Mouse (Mus musculus): ENCODE data around the gene Mrps12.
A peak's percentile ranks its signal among the peaks of the same experiment; 100 is the strongest.

Gene Mrps12

GRCm38 (mm10) chr7:28758623-28759022 is 17.0 kb upstream of the Mrps12 start:
- no peak for DNase-seq

DNA sequence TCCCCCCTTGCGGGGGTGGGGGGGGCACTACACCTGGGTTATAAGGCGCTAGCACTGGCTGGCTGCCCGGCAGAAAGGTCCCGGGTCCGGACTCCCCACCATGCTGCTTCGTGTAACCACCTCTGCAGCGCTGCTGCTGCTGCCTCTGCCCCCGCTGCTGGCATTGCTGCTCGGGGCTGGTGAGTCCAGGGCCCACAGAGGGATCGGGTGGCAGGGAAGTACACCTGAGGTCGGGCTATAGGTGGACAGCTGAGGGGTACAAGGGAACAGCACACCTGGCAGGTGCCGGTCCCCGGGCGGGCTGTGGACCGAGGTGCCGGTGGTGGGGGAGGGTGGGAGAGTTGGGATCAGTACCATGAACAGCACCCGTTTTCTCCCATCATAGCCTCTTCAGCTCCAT is 14.5 kb upstream of the Mrps12 start, which contains the start of gene Ccer2:
Ccer2 (plus strand) TSS at position 96 of the 400 bp plus-strand sequence.
- DNase-seq, result no peak

GRCm38 (mm10) chr7:28749935-28750334 is 8.3 kb upstream of the Mrps12 start:
- DNase-seq, result no peak

DNA sequence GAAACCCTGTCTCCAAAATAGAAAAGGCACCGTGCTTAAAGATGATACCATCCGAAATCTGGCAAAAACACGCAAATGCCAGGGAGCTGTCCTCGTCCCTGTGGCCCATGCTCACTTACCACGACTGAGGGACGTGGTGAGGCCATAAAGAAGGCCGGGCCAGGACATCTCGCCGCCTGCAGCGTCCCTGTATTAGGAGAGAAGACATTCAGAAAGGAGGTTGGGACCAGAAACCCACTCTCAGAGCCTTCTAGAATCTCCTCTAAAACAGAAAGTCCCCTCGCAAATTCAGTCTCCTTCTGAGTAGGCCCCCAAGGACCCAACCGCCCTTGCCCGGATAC is 282 bp downstream of the Mrps12 start:
- DNase-seq, result no peak

- DNase-seq, result no peak
Measured at GRCm38 (mm10) chr7:28740949-28741348, 671 bp downstream of the Mrps12 start.

DNA sequence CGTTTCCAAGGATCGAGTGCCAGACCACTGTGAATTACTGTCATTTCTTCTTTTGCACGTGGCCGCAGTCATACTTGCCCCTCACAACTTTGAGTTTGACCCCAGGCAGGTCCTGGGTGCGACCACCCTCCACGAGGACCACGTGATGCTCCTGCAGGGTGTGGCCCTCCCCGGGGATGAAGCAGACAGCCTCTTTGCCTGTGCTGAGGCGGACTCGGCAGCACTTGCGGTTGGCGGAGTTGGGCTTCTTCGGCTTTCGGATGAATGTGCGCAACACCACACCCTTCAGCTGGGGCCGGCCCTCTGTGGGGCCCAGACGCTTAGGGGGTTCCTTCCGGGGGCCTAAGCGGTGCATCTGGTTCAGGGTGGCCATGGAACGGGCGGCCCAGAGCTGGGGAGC is 1.8 kb downstream of the Mrps12 start:
- DNase-seq, result peak; percentile 53

DNA sequence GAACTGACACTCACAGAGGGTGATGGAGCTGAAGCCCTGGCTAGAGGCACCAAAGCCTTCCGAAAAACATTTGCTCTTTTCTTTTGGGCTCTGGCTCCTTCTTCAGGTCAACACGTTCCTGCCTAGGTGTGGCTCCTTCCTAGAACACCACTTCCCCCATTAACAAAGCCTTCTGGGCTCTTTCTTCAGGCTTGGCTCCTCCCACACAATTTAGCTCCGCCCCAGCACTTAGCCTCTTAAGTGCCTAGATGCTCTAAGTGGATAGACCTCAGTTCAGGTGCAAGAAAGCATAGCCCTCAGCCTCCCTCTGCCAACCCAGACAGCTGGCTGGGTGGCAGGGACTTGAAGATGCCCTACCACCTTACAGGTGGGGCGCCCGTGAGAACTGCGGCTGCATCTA is 5.9 kb downstream of the Mrps12 start:
- DNase-seq, result no peak

GRCm38 (mm10) chr7:28733211-28733610 is 8.4 kb downstream of the Mrps12 start:
- no peak for DNase-seq

DNA sequence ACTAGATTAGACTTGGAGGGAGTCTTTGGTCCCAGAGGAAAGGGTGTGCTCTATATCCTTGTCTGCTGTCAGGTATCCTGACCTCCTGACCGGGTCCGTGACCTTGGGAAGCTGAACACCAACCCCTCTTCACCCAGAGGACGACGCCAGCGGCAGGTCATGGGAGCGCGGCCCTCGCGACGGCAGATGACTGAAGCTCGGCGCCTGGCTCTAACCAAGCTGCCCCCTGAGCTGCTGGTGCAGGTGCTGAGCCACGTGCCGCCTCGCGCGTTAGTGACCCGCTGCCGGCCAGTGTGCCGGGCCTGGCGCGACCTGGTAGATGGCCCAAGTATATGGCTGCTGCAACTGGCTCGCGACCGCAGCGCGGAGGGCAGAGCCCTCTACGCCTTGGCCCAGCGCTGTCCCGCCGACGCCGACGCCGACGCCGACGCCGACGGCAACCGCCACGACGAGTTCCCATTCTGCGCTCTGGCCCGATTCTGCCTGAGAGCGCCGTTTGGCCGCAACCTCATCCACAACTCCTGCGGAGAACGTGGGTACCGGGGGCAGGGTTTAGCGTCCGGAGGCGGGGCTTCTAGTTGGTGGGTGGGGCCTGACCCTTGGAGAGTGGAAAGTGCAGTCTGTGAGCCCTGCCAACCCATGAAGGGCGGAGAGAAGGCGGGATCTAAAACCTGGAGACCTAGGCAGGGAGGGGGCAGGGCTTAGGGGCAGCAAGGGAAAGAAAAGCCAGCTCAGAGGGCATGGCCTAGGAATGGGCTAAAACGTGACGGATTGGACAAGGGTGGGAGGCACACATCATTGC is 9.1 kb downstream of the Mrps12 start:
- DNase-seq, result peak; percentile 82

- DNase-seq, result no peak
Measured at GRCm38 (mm10) chr7:28727649-28728340, 13.8 kb downstream of the Mrps12 start.

GRCm38 (mm10) chr7:28726600-28726999 is 15.0 kb downstream of the Mrps12 start:
- peak; percentile 82 for DNase-seq

DNA sequence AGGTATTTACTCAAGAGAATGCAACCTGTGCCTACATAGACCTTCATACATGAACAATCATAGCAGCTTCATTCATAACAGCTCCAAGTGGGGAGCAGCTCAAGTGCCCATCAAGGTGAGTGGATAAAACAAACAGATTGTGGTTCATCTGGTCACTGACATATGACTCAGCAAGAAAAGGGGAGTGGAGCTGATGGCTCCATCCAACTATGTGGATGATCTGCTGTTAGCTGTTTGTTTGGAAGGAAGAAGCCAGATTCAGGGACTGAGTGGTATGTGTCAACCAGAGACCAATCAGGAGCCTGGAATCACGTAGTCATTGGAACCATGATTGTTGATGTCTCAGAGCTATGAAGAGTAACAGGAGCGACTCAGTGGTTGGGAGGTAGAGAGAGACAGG is 17.0 kb downstream of the Mrps12 start:
- no peak for DNase-seq

GRCm38 (mm10) chr7:28722079-28722478 is 19.5 kb downstream of the Mrps12 start:
- no peak for DNase-seq

DNA sequence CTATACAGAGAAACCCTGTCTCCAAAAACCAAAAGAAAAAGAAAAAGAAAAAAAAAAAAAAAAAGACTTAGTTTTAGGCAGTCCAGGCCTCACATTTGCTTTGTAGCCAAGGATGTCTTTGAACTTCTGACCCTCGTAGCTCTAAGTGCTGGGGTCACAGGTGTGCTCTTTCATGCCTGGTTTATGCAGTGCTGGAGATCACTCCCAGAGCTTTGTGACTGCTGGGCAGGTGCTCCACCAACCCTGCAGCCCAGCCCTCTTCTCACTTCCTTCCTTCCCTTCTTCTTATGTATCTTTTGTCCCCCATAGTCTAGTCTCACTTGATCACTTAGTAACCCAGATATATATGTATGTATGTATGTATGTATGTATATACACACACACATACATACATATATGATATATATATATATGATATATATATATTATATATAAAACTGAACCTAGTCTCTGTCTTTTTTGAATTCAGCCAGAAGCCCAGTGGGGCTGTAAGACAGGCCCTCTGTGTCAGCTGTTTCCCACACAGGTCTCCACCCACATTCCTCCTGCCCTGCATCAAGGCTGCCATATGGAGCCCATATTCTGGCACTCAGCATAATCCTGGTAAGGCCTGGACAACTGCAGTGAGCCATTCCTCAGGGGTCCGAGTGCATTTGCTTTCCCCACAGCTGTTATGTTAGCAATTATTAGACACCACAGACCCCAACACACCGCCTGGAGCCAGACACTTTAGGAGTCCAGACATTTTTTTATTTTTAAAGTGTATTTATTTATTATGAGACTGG is 20.7 kb downstream of the Mrps12 start:
- DNase-seq, result no peak

DNA sequence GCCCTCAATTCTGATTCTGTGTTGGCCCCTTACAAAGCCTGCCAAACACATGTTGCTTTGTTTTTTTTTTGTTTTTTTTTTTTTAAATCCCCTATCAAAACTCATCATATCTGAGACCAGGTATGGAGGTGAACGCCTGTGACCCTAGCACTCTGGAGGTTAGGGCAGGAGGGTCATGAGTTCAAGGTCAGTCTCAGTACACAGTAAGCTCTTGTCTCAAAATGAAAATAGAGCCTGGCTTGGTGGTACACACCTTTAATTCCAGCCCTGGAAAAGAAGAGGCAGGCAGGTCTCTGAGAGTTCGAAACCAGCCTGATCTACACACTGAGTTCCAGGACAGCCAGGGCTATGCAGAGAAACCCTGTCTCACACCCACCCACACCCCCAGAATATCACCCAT is 22.0 kb downstream of the Mrps12 start:
- DNase-seq, result no peak

DNA sequence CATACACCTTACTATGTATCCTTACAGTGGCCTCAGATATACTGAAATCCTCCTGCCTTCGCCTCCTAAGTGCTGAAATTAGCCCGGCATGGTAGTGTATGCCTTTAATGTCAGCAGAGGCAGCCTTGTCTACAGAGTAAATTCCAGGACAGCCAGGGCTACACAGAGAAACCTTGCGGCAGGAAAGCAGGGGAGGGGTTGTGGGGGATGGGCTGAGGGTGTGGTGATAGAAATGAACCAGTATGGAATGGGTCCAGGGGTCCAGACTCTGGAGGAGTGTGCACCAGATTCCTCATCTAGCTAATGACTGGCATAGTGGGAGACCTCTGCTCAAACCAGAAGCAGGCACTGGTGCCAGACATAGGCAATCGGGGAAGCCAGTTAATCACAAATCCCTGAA is 22.5 kb downstream of the Mrps12 start:
- no peak for DNase-seq

DNA sequence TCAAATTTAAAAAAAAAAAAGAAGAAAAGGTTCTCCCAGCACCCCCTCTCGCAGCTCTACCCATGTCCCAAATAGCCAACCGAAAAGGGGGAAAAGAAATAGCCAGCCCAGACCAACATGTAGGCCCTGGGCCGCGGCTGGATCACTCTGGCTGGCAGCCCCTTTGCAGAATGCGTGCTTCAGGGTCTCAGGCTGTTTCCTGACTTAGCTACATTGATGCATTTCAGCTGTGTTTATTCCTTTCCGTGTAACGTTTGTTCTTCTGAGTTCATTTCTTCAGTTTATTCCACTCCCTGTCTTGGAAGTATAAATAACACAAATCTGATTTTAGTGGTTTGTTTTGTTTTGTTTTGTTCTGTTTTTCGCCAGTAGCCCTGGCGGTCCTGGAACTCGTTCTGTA is 23.9 kb downstream of the Mrps12 start:
- no peak for DNase-seq

GRCm38 (mm10) chr7:28716590-28717281 is 24.9 kb downstream of the Mrps12 start, which contains the start of gene Fbxo17:
TSS of gene Fbxo17 (plus strand) at chr7:28716804.
- peak; percentile 55 for DNase-seq

DNA sequence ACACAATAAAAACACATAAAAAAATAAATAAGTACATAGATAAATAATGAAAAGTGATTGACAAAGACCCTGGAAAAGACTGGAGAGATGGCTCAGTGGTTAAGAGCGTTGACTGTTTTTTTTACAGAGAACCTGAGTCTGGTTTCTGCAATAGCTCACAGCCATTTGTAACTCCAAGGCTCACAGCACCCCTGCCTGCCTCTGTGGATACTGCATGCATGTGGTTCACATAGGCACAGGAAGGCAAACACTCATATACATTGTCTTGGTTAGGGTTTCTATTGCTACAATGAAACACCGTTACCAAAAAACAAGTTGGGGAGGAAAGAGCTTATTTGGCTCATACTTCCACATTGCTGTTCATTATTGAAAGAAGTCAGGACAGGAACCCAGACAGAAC is 26.0 kb downstream of the Mrps12 start:
- DNase-seq, result no peak

- no peak for DNase-seq
Measured at GRCm38 (mm10) chr7:28714667-28715066, 27.0 kb downstream of the Mrps12 start.

- DNase-seq, result no peak
Measured at GRCm38 (mm10) chr7:28710962-28711361, 30.7 kb downstream of the Mrps12 start.

DNA sequence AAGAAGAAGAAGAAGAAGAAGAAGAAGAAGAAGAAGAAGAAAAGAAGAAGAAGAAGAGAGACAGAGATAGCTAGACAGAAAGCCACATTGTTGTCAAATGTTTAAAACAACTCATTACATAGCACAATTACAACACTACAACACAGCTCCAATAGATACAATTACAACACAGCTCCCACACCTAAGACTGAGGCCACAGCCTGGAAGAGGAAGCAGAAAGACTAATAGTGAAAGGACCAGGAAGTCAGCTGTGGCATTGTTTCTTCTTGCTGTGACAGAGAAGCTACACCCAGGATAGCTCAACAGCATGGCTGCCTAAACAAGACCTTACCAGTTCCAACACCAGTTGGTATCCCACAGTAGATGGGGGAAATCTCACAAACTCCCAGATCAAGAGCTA is 32.2 kb downstream of the Mrps12 start:
- DNase-seq, result no peak

GRCm38 (mm10) chr7:28702601-28703143 is 38.9 kb downstream of the Mrps12 start:
- DNase-seq, result no peak

Measured in cerebellum, adult 9-11 months (tissue).